Mouse (Mus musculus) cerebellum, adult 2 months (tissue): ENCODE data around the gene Mettl7a1. TPM values are rescaled to one million over a fixed set of nuclear protein-coding genes. Genes with fewer than 3 reads are reported as not detected.
"Not testable (repeated sequence)": the region's sequence is repeated elsewhere in the genome, so short reads cannot be mapped to it uniquely, and the experiment has no call there.

Experiments
- DNase-seq, 2 experiments: peaks; one replicate each; pipeline ENCODE4 v3.0.0; 2021
- H3K27ac ChIP-seq: fragments of 200-500 bp; 2 replicates; pipeline ENCODE4 v1.5.1; 2012; ENCODE audit warnings: low read length, control low read depth, inconsistent platforms; ENCODE audit not compliant: insufficient read depth
- H3K27me3 ChIP-seq: fragments of 200-500 bp; 2 replicates; pipeline ENCODE4 v1.6.1; 2012; ENCODE audit warnings: inconsistent platforms, mild to moderate bottlenecking, low read length, moderate library complexity; ENCODE audit not compliant: control insufficient read depth, insufficient read depth
- H3K4me1 ChIP-seq: fragments of 200-500 bp; 2 replicates; pipeline ENCODE4 v1.6.1; 2011; ENCODE audit warnings: low read length; ENCODE audit not compliant: control insufficient read depth, insufficient read depth
- H3K4me3 ChIP-seq: fragments of 200-500 bp; replicated peaks from 2 replicates; pipeline ENCODE3; 2011; ENCODE audit warnings: mild to moderate bottlenecking, low read depth, low read length, control low read depth; ENCODE audit not compliant: insufficient read depth
- CTCF ChIP-seq: fragments of 200-500 bp; IDR thresholded peaks from 2 replicates; pipeline ENCODE4 v1.5.1; 2011; ENCODE audit warnings: low read depth, mild to moderate bottlenecking, control low read depth, low read length, moderate library complexity, borderline replicate concordance; ENCODE audit not compliant: insufficient read depth
- POLR2A ChIP-seq: fragments of 200-500 bp; IDR thresholded peaks from 2 replicates; pipeline ENCODE4 v1.6.1; 2011; ENCODE audit warnings: low read length, control low read depth, borderline replicate concordance; ENCODE audit not compliant: insufficient read depth
- WGBS: fragments of 180-500 bp; shearing (Covaris S2); methylation state at CpG from one replicate; pipeline ENCODE4 v1.1.7; 2018; 5-methylcytosine and 5-hydroxymethylcytosine counted together
- polyA plus RNA-seq: library from polyadenylated mRNA; depleted of rRNA; stranded (reverse); fragments of >200 nt; gene quantifications from 2 replicates; pipeline ENCODE4 v1.2.3, GENCODE M21; 2012; rRNA removed

The Mettl7a1 gene
- polyA plus RNA-seq, 1 experiment: 50.5 TPM

DNA sequence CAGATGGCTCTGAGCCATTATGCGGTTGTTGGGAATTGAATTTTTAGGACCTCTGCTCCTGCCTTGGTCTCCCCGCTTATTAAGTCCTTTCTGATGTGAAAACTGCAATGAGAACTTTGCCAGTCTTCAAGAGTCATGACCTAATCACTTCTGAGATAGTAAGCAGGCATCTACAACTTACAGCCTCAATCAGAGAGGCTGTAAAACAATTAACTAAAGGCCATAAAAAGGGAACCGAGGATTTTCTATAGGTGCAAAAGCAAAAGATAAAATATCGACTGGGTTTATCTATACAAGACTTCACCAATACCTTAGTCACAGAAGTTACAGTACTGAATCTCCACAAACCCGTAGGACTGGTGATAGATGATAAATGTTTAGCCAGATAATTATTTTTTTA lies 51.9 kb downstream of the Mettl7a1 start:
- H3K27ac ChIP-seq: no peak overlapping the region
- DNase-seq: no peak
- TF ChIP-seq POLR2A (no peak), CTCF (no peak)
- no peaks in the 10 kb centered on the region for H3K27me3 ChIP-seq
- no peak overlapping the region for H3K4me3 ChIP-seq
- WGBS: 89% methylated on average over 5 of the region's 5 CpGs
- H3K4me1 ChIP-seq: no peaks in the 10 kb centered on the region

- Histone ChIP-seq H3K4me3 (no peak within 1 kb of the TSS), H3K27ac (no peak within 1 kb of the TSS), H3K4me1 (no peaks in the 10 kb centered on the region), H3K27me3 (no peaks in the 10 kb centered on the region)
- DNase-seq: no peak
- TF ChIP-seq POLR2A: no peak
- TF ChIP-seq CTCF: no peak
- 83% methylated on average over 7 of the region's 7 CpGs for WGBS
Measured at GRCm38 (mm10) chr15:100364242-100364641, 60.3 kb downstream of the Mettl7a1 start, which contains the start of gene Higd1c. Gene Higd1c, plus strand, starts transcription at chr15:100364542.

GRCm38 (mm10) chr15:100365967-100366366 lies 62.0 kb downstream of the Mettl7a1 start:
- not testable (repeated sequence) for DNase-seq, H3K4me3 ChIP-seq, H3K4me1 ChIP-seq, H3K27me3 ChIP-seq, H3K27ac ChIP-seq
- 69% methylated on average over 9 of the region's 9 CpGs for WGBS

- no peak for TF ChIP-seq POLR2A
- no peak for TF ChIP-seq CTCF
- H3K4me3 ChIP-seq: no peak overlapping the region
- H3K4me1 ChIP-seq: no peaks in the 10 kb centered on the region
- 81% methylated on average over 7 of the region's 7 CpGs for WGBS
- no peaks in the 10 kb centered on the region for H3K27me3 ChIP-seq
- DNase-seq: no peak
- H3K27ac ChIP-seq: no peak overlapping the region
Measured at GRCm38 (mm10) chr15:100367119-100367518, 63.2 kb downstream of the Mettl7a1 start.

- H3K4me3 ChIP-seq: no peak overlapping the region
- no peaks in the 10 kb centered on the region; the same call in 1 of the 2 replicates for H3K4me1 ChIP-seq
- H3K27me3 ChIP-seq: no peaks in the 10 kb centered on the region
- WGBS: 40% methylated on average over 5 of the region's 5 CpGs
- H3K27ac ChIP-seq: no peak overlapping the region
- TF ChIP-seq CTCF (peak; percentile 41), POLR2A (no peak)
- peak; percentile 54 to 59 for DNase-seq
Measured at GRCm38 (mm10) chr15:100375066-100375465, 71.1 kb downstream of the Mettl7a1 start.

DNA sequence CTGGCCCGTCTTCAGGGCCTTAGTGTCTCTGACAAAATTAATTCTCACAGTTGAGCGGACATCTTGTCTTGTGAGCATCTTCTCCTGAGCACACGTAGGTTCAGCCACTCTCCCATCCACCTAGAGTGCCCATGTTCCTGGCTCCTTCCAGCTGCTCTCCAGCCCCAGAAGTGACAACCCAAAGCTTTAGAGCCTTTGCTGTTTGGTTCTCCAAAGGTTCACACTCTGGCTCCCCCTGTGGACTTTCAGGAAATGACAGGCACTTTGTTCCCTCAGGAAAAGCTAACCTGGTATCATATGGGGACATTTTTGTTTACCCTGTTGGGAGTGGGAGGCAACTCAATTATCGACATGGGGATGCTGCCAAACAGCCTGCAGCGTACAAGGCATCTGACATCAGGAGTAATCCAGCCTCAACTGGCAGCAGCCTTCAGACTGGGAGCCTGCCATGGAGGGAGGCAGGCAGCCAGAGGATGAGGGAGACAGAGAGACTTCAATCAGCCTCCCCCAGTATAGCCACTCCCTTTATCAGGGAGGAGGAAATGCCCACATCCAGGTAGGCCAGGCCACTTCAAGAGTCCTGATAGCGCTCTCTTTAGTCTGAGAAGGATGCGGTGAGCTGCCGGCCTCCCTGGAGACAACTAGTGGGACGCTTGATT lies 74.0 kb downstream of the Mettl7a1 start:
- not testable (repeated sequence) for H3K27me3 ChIP-seq, H3K27ac ChIP-seq, DNase-seq, H3K4me1 ChIP-seq, H3K4me3 ChIP-seq
- 25% methylated on average over 4 of the region's 9 CpGs for WGBS

Other genes with a start within 250 kb of the Mettl7a1 start
- gene Atf1, start 76.3 kb upstream of the Mettl7a1 start, polyA plus RNA-seq: 16.8 and 18.4 TPM in 2 replicates
- not detected in 2 replicates for gene Tmprss12, start 23.3 kb upstream of the Mettl7a1 start, polyA plus RNA-seq
- gene Mettl7a3, start 30.8 kb downstream of the Mettl7a1 start, polyA plus RNA-seq: 0.13 and 0.15 TPM in 2 replicates
- not detected in 2 replicates for gene Methig1, start 49.0 kb downstream of the Mettl7a1 start, polyA plus RNA-seq
- gene Mettl7a2, start 49.1 kb downstream of the Mettl7a1 start, polyA plus RNA-seq: not detected in 2 replicates
- not detected in 2 replicates for gene Higd1c, start 60.4 kb downstream of the Mettl7a1 start, polyA plus RNA-seq
- gene Gm5475, start 118.0 kb downstream of the Mettl7a1 start, polyA plus RNA-seq: not detected in 2 replicates
- 45.4 and 50.6 TPM in 2 replicates for gene Slc11a2, start 120.9 kb downstream of the Mettl7a1 start, polyA plus RNA-seq
- gene Letmd1, start 164.9 kb downstream of the Mettl7a1 start, polyA plus RNA-seq: 67.0 and 70.5 TPM in 2 replicates
- gene Csrnp2, start 191.3 kb downstream of the Mettl7a1 start, polyA plus RNA-seq: 18.0 and 18.3 TPM in 2 replicates
- 25.4 and 27.6 TPM in 2 replicates for gene Tfcp2, start 247.9 kb downstream of the Mettl7a1 start, polyA plus RNA-seq